Comparison of ENCODE assay signal across 25 mouse cellular contexts in genomic region chr16:74712515-74712914, GRCm38 (mm10).
DNase-seq lines count a peak whose midpoint lies in the region; ATAC-seq and TF ChIP-seq lines count a peak whose summit lies in the region.
"Had no signal": no experiment of that assay in that cellular context is flagged by ENCODE, and none has a peak within 500 bp of the region (broad histone marks: within the 10 kb centered on the region; RNA-seq: fewer than 3 reads in every experiment).

No protein-coding gene starts in this region.

- H3K4me2 ChIP-seq in kidney, embryonic 14.5 days (replicated peaks; ENCODE audit: low read depth, low read length) = 0 out of 2 replicates have a peak overlapping the region, but pooled peaks have one; percentile 10
- peak overlapping the region; percentile 41; the same call in 1 of the 2 replicates for H3K4me2 ChIP-seq in lung, embryonic 14.5 days
- no peak overlapping the region for H3K4me2 ChIP-seq in forebrain, embryonic 11.5 days (ENCODE audit: low read depth, low read length, severe bottlenecking)
- H3K4me2 ChIP-seq: heart, embryonic 15.5 days; hindbrain, embryonic 13.5 days; liver, embryonic 15.5 days; neural tube, embryonic 13.5 days; stomach, embryonic 15.5 days had no signal

- no peak overlapping the region for H3K4me3 ChIP-seq in kidney, embryonic 14.5 days (ENCODE audit: low read length)
- H3K4me3 ChIP-seq in lung, embryonic 14.5 days (ENCODE audit: low read depth, low read length) = no peak overlapping the region
- H3K4me3 ChIP-seq in forebrain, embryonic 11.5 days (ENCODE audit: low read depth, low read length) = no peak overlapping the region
- H3K4me3 ChIP-seq: forebrain, embryonic 10.5 days; heart, adult 2 months; heart, embryonic 15.5 days; hindbrain, embryonic 13.5 days; layer of hippocampus, adult 2 months; liver, embryonic 15.5 days; megakaryocyte, embryonic 14.5 days; neural tube, embryonic 13.5 days; stomach, embryonic 15.5 days had no signal

- no peak for TF ChIP-seq CTCF in lung, embryonic 14.5 days (IDR thresholded peaks at IDR 0.05; ENCODE audit: low read depth)

- DNase-seq in kidney, adult 8-10 months = no peak
- peak; percentile 78 for DNase-seq in lung, embryonic 14.5 days
- DNase-seq in lung, postnatal 14 days = no peak
- DNase-seq in embryo, embryonic 10.5 days (ENCODE audit: low spot score) = peak; percentile 21
- peak; percentile 14 for DNase-seq in forelimb bud, embryonic 11.5 days (ENCODE audit: low read depth, low spot score)
- no peak for DNase-seq in cerebellum, postnatal 4 days (ENCODE audit: low spot score in 2 of 2)
- no peak for DNase-seq in forebrain, embryonic 11.5 days (ENCODE audit: low spot score)
- DNase-seq: adrenal gland, postnatal 25 days; cerebellum, adult 9-10 months; forebrain, postnatal 0 days; gastrocnemius, postnatal 36 days; heart, adult 2 months; heart, postnatal 36 days; kidney, postnatal 10 days; liver; midbrain, embryonic 14.5 days had no signal

- H3K9ac ChIP-seq in kidney, embryonic 14.5 days (ENCODE audit: low read depth, low read length) = no peak overlapping the region
- no peak overlapping the region for H3K9ac ChIP-seq in lung, embryonic 14.5 days
- no peak overlapping the region for H3K9ac ChIP-seq in forebrain, embryonic 11.5 days (ENCODE audit: low read length)
- H3K9ac ChIP-seq: forebrain, postnatal 0 days; heart, embryonic 15.5 days; hindbrain, embryonic 13.5 days; liver, embryonic 15.5 days; neural tube, embryonic 13.5 days; stomach, embryonic 15.5 days had no signal

- WGBS in kidney, embryonic 14.5 days = 48% methylated on average over 6 of the region's 6 CpGs
- 18% methylated on average over 6 of the region's 6 CpGs for WGBS in lung, embryonic 14.5 days
- WGBS in forebrain, embryonic 11.5 days = 82% methylated on average over 6 of the region's 6 CpGs

- no peaks in the 10 kb centered on the region for H3K9me3 ChIP-seq in kidney, embryonic 14.5 days (ENCODE audit: control insufficient read depth, low read length)
- H3K9me3 ChIP-seq in lung, embryonic 14.5 days (ENCODE audit: low read depth, low read length) = no peaks in the 10 kb centered on the region
- no peaks in the 10 kb centered on the region for H3K9me3 ChIP-seq in forebrain, embryonic 11.5 days (ENCODE audit: control insufficient read depth, low read length)
- H3K9me3 ChIP-seq: forebrain, embryonic 10.5 days; heart, embryonic 15.5 days; hindbrain, embryonic 13.5 days; liver, embryonic 15.5 days; megakaryocyte, embryonic 14.5 days; neural tube, embryonic 13.5 days; stomach, embryonic 15.5 days had no signal

- H3K36me3 ChIP-seq in kidney, embryonic 14.5 days (ENCODE audit: control insufficient read depth, insufficient read depth, low read length) = no peaks in the 10 kb centered on the region
- no peaks in the 10 kb centered on the region for H3K36me3 ChIP-seq in lung, embryonic 14.5 days (ENCODE audit: insufficient read depth)
- no peaks in the 10 kb centered on the region for H3K36me3 ChIP-seq in forebrain, embryonic 11.5 days (ENCODE audit: control insufficient read depth, insufficient read depth, low read length)
- H3K36me3 ChIP-seq: forebrain, embryonic 10.5 days; heart, embryonic 15.5 days; hindbrain, embryonic 13.5 days; liver, embryonic 15.5 days; neural tube, embryonic 13.5 days; stomach, embryonic 15.5 days had no signal

- H3K4me1 ChIP-seq in kidney, embryonic 14.5 days (ENCODE audit: control insufficient read depth, insufficient read depth, low read length) = no peaks in the 10 kb centered on the region
- H3K4me1 ChIP-seq in lung, embryonic 14.5 days (ENCODE audit: insufficient read depth) = peaks cover 4% of the 10 kb centered on the region; the same call in 1 of the 2 replicates
- H3K4me1 ChIP-seq in forebrain, embryonic 11.5 days (replicated peaks; ENCODE audit: control insufficient read depth, insufficient read depth, low read length) = no peaks in the 10 kb centered on the region
- H3K4me1 ChIP-seq: forebrain, embryonic 10.5 days; hindbrain, embryonic 13.5 days; liver, embryonic 15.5 days; megakaryocyte, embryonic 14.5 days; neural tube, embryonic 13.5 days; stomach, embryonic 15.5 days had no signal

- no peak for ATAC-seq in kidney, embryonic 14.5 days (ENCODE audit: low FRiP score, low TSS enrichment)
- ATAC-seq in lung, embryonic 14.5 days (ENCODE audit: insufficient read depth) = peak; percentile 94
- no peak for ATAC-seq in forebrain, embryonic 11.5 days (replicated peaks; ENCODE audit: low FRiP score)
- ATAC-seq: forebrain, postnatal 0 days had no signal

- no peak overlapping the region for H3K27ac ChIP-seq in kidney, embryonic 14.5 days (ENCODE audit: low read depth, low read length)
- H3K27ac ChIP-seq in lung, embryonic 14.5 days (ENCODE audit: low read depth) = no peak overlapping the region
- H3K27ac ChIP-seq in forebrain, embryonic 11.5 days (ENCODE audit: low read depth, low read length) = no peak overlapping the region
- H3K27ac ChIP-seq: forebrain, embryonic 10.5 days; heart, adult 2 months; heart, embryonic 15.5 days; hindbrain, embryonic 13.5 days; layer of hippocampus, adult 2 months; liver, embryonic 15.5 days; neural tube, embryonic 13.5 days; stomach, embryonic 15.5 days had no signal

- no peaks in the 10 kb centered on the region for H3K27me3 ChIP-seq in kidney, embryonic 14.5 days (ENCODE audit: control insufficient read depth, insufficient read depth, low read length)
- H3K27me3 ChIP-seq in lung, embryonic 14.5 days (ENCODE audit: insufficient read depth, low read length) = no peaks in the 10 kb centered on the region
- no peaks in the 10 kb centered on the region for H3K27me3 ChIP-seq in forebrain, embryonic 11.5 days (ENCODE audit: control insufficient read depth, insufficient read depth, low read length)
- H3K27me3 ChIP-seq: heart, embryonic 15.5 days; hindbrain, embryonic 13.5 days; liver, embryonic 15.5 days; megakaryocyte, embryonic 14.5 days; neural tube, embryonic 13.5 days; stomach, embryonic 15.5 days had no signal

Comparison
In these comparisons a context has a peak if more than half of its experiments do, and no peak if none do; other contexts are left out.
1. DNase-seq: peak in lung, embryonic 14.5 days (single experiment), embryo, embryonic 10.5 days (single experiment) and forelimb bud, embryonic 11.5 days (single experiment); none in kidney, adult 8-10 months (0 of 2), lung, postnatal 14 days (single experiment), cerebellum, postnatal 4 days (0 of 2) and forebrain, embryonic 11.5 days (single experiment).